Mouse (Mus musculus) gastrocnemius, postnatal 36 days (tissue): Measurements from ENCODE around the gene Cacna1h. TPM values are rescaled to one million over a fixed set of nuclear protein-coding genes. Genes with fewer than 3 reads are reported as not detected.

ENCODE experiments used
- DNase-seq, 2 experiments: peaks; one replicate each; pipeline ENCODE4 v3.0.0; 2022
- intact Hi-C: fragments of 180-260 bp; cut with DNase I; formaldehyde crosslinking; loops from one replicate; pipeline ENCODE4 v1.15.1; 2025
- long read RNA-seq, 2 experiments: library from polyadenylated mRNA; stranded (forward); transcript quantifications; one replicate each; pipeline ENCODE4 v2.0.0; 2021
- total RNA-seq, 2 experiments: library from RNA; stranded (reverse); gene quantifications; 2 replicates each; pipeline ENCODE4 v1.2.3; 2021

Gene Cacna1h
- 1 to 10 TPM in 1 of 2 experiments, under 1 TPM in 1; 0.94 to 1.2 TPM for total RNA-seq
- long read RNA-seq, experiment 1: 0 reads
- long read RNA-seq, experiment 2, partial matches to known transcripts: 1 of 1 reads
- long read RNA-seq, experiment 2, other reads (novel, unspliced or antisense): 0 of 1 reads

DNA sequence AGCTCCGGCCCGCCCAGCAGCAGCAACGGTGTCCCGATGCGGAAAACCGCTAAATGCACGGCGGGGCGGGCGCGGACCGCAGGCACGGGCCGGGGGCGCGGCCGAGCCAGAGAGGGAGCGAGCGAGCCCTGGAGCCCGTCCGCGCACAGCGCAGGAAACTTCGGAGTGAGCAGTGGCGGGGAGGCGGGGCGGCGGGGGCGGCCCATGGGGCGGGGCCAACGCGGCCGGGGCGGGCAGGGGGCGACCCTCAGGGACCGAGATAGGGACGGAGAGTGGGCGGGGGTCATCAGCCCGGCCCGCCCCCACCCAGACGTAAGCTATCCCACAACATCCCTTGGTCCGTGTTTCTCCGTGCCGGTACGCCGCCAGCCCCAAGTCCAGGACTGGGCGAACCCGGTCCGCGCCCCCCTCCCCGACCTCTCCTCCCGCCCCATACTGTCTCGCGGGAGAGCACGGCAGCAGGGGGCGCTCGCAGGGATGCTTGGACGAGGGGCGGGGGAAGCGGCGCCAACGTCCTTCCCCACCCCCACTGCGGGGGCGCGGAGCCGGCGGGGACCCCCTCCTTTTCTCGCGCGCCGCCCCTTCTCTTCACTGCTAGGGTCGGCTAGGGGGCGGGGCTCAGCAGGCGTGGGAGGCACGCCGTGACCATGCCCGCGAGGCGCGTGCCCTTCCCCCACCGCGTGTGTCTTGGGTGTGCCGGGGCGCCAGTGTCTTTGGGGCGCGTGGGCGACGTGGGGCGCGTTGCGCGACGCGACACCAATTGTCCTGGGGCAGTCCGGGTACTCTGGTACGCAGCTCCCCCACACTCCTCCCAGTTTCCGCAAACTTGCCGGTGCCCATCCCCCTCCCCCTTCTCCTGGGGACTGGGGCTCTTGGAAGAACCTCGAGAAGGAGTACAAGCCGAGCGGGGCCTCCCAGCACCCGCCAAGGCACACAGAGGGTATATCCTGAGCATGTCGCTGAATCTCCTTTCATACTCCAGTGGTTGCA lies at the start of gene Cacna1h:
Cacna1h (minus strand) TSS at position 167 of the 990 bp plus-strand sequence.
- intact Hi-C loops: no loop called here
- peak in 1 of 2 experiments; percentile 19 for DNase-seq

DNA sequence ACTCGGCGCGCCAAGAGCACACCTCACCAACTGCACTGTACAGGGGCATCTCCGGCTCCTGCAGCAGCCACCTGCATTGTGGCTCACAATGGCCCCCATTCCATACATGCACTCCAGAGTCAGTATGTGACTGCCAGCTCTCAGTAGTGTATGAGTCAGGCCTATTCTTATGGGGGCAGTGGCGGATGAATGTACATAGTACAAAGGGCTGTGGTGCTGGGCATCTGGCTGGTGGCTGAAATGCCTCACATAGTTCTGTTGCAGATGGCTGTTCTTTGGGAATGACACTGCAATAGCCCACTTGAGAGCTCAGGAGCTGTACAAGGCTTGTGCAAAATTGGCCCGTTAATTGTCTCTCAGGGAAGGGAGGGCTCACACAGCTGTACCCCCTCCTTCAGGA lies 48.5 kb upstream of the Cacna1h start:
- DNase-seq: no peak
- intact Hi-C loops: no loop called here

DNA sequence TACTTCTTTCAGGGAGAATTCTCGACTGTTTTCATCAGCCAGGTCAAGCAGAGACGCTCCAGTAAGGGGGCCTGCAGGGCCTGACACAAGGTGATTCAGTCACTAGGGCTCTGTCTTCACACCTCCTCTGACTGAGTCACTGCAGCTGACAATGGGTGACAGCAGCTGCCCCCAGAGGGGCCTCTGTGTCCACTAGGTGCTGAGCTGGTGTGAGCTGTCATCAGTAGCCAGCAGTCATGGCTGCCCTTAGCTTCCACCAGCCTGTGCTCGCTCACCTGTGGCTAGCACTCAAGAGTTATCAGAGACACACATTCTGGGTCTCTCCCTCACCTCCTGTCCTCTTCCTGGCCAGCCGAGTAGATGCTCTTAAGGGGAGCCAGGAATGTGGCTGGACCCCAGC lies 47.2 kb upstream of the Cacna1h start:
- intact Hi-C loops: no loop called here
- DNase-seq: no peak

DNA sequence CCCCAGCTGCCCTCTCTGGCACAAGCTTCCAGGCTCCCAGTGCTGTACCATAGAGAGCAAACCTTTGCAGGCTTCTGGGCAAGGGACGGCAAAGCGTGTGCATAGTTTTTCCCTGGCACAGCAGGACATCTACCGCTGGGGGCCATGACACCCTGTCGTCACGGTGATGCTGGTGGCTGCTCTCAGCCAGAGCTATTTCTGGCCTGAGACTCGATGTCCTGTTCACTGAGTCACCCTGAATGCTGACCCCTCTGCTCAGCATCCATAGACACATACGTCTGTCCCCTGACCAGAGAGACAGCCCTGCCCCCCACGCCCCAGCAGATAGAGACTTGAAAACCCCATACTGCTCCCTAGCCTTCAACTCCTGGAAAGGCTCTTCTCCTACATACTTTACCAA lies 46.6 kb upstream of the Cacna1h start:
- DNase-seq: no peak
- intact Hi-C loops: no loop called here

DNA sequence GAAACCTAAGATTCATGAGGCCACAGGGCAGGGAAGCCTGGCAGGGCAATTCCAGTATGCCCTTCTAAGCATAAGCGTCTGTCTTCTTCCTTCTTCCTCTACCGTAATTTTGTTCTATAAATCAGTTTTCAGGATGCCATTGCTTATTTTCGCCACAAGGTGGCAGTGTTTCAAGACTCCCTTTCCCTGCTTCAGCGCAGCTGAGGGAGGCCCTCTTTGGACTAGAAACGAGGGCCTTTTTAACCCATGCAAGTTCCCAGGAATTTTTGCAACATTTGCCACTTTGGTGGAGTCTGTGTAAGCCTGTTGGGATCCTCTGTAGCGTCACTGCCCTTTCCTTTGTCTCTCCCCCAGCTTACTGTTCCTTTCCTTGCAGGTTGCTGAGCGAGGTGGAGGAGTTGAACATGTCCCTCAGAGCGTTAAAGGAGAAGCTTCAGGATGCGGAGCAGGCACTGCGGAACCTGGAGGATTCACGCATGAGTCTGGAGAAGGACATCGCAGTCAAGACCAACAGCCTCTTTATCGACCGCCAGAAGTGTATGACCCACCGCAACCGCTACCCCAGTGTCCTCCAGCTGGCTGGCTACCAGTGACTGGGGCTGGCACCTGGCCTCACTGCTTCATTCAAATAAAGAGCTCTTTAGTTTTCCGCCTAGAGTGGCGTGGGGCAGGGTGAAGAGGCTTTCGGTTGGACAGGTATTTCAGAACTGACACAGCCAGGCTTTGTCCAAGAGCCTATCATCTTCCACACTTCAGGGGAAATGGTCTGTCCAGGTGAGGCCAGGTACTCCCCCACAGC lies 42.6 kb upstream of the Cacna1h start:
- intact Hi-C loops: loop anchor here (1.0 kb wide), 1 partner anchor 31 kb away; no protein-coding TSS in a partner anchor
- no peak for DNase-seq

DNA sequence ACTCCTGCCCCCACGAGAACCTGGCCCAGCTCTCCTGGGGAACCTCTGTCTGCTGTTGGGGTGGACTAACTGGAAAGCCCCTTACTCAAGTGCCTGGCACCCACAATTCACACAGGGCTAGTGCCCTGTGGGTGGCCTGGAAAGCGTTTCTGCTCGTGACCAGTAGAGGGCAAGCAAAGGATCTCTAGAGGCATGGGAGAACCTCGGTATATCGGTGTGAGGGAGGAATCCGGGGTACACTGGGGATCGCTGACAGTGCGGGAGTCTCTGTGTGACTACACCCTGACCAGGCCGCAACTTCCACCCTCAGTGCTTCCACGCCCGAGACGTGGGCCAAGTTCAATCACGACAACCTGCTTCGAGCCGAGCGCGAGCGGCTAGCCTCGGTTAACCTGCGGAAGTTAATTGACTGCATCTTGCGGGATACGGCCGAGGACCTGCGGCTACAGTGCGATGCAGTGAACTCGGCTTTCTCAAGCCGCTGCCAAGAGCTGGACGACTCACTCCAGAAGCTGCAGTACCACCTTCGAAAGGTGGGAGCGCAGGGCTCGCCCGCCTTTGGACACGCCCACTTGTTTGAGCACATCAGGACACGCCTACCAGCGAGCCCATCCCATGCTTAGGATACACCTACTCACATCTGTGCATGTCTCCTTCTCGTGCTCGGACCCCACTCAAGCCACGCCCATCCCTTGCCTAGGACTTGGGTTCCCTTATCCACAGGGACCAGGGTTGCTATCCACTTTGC lies 40.9 kb upstream of the Cacna1h start:
- intact Hi-C loops: no loop called here
- peak in 1 of 2 experiments; percentile 28 for DNase-seq

DNA sequence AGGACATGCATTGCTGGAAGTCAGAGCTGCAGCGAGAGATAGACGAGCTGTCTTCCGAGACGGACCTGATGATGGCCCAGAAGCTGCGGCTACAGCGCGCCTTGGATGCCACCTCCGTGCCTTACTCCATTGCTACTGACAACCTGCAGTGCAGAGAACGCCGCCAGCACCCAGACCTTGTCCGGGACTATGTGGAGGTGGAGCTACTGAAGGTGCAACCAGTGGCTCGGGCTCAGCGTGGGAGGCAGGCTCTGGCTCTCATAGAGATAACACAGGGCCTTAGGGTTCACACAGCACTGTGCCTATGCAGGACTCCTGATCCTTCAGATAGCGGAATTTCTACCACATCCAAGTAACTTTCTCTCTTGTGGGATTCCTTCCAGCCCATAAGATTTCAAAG lies 38.5 kb upstream of the Cacna1h start:
- DNase-seq: no peak
- intact Hi-C loops: no loop called here

DNA sequence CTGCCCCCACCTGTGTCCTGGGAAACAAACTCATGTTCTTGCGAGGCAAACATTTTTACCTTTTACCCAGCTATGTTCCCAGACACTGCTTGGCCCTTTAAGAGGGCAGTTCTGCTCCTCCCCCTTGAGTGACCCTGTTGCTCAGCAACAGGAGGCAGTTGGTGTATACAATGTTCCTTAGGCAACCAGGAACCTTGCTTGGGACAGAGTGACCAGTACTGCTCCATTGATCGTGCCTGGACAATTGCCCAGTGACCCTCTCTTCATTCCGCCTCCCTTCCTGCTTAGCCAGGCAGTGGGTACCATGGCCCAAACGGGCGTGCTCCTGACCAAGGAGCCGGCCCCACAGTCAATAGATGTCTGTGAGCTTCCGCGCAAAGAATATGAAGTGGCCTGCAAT lies 37.8 kb upstream of the Cacna1h start:
- no peak for DNase-seq
- intact Hi-C loops: no loop called here

DNA sequence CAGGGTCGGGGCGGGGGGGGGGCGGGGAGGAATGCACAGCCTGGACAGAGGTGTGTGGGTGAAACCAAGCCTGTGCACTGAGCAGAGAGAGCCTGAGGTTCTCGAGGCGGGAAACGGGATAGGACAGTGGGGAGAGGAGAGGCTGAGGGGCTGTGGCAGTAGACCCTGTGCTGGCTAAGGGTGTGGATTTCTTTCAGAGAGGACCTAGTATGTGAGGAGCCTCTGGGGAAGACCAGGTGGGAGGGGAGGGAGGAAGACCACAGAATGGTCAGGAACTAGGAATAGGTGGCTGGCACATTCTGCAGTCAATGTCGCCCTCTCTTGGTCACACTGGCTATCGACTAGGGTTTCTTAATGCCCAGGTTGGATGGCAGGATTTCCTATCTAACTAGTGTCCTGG lies 36.2 kb upstream of the Cacna1h start:
- intact Hi-C loops: loop anchor here (1.0 kb wide), 1 partner anchor 72 kb away; no protein-coding TSS in a partner anchor

DNA sequence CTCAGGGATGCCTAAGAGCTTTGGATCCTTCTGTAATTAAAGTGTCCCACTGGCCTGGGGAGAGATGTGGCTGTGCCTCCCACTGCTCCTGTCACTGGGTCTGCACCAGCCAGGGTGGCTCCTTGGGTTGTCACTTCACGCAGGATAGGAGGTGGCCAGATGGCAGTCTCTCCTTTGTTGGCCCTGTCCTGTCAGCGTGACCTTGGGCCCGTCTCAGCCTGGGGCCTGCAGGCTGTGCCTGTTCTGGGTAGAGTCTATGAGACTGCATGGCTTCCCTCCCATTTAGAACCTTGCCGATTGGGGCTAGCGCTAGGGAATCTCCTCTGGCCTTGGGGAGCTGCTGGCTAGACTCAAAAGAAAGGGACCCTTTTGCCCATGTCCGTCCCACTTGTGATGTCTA lies 34.7 kb upstream of the Cacna1h start:
- intact Hi-C loops: no loop called here
- no peak for DNase-seq

More for the DNA sequence above, 36.2 kb upstream of the Cacna1h start:
- DNase-seq: peak; percentile 21 to 29

DNA sequence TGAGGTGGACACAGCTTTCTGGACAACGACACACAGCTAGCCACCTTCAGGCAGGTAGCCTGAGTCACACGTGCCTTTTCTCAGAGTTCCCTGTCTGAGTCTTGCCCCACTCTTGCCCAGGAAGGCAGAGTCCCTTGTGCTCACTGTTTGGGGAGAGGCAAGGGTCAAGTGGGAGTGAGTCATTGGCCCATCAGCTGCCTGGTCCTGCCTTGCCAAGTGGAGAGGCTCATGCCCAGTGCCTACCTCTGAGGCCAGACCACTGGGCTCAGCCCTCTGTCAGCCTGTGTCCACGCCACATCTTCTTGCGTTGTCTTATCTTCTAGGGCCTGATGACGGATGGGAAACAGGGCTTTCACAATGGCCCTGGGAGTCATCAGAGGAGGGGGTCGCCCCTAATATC lies 34.2 kb upstream of the Cacna1h start:
- no peak for DNase-seq
- intact Hi-C loops: loop anchor here (2.0 kb wide), 1 partner anchor 135 kb away; no protein-coding TSS in a partner anchor

DNA sequence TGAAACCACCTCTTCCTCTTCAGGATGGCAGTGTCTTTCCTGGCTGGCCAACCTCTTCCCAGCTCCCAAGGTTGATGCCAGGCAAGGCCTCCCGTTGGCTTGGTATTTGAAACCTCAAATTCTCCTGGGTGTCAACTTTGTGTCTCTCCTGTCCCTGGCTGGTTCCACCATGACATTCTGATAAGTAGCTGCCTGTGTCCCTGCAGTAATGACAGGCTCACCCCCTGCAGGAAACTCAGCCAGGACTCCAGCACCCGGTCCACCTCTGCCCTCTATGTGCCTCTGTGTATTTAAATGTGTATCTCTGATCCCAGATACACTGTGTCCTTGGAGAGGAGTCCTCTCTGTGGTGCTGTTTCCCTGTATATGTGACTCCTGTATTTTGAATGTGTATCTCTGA lies 32.7 kb upstream of the Cacna1h start:
- intact Hi-C loops: loop anchor here (2.0 kb wide), 1 partner anchor 133 kb away; no protein-coding TSS in a partner anchor
- no peak for DNase-seq

DNA sequence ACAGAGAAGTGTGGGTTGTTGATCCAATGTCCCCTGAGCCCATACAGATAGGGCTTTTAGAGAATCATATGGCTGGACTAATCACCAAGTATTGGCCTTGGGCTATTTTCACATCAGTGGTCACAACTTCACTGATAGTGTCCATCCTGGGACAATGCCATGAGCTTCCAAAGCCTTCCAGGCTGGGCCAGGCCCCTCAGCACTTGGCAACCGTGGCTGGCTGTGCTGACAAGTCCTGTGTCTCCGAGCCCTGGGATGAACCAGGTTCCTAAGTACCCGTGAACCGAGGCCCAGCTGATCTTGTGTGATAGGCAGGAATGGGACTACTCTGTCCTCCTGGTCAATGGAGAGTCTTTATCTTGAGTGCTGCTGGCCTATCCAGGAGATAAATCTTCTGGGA lies 30.5 kb upstream of the Cacna1h start:
- intact Hi-C loops: no loop called here

DNA sequence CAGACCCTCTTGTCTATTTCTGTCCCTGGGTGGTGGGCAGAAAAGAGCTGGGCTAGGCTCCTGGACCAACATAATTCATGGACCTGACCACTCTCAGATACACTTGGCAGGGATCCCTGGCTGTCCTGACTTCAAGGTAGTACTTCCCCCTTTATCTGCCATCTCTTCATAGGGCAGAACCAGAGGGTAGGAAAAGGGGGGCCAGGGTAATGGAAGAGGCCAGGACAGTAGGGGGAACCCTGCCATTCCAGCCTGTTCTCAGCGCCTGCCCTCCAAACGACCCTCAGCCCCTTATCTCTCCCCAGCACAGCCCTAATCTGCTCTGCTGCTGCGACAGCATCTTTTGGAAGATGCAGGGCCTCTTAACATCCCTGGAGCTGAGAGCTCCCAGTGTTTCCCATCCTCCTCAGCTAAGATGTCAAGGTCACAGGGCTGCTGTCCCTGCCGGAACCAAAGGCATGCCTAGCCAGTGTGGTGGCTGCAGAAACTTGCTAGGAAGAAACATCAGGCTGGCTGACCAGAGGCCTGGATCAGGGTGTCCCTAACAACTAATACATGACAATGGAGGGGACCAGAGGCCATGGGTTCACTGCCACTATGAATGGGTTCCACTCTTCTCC lies 29.9 kb upstream of the Cacna1h start:
- no peak for DNase-seq
- intact Hi-C loops: no loop called here

More for the DNA sequence above, 30.5 kb upstream of the Cacna1h start:
- DNase-seq: no peak

DNA sequence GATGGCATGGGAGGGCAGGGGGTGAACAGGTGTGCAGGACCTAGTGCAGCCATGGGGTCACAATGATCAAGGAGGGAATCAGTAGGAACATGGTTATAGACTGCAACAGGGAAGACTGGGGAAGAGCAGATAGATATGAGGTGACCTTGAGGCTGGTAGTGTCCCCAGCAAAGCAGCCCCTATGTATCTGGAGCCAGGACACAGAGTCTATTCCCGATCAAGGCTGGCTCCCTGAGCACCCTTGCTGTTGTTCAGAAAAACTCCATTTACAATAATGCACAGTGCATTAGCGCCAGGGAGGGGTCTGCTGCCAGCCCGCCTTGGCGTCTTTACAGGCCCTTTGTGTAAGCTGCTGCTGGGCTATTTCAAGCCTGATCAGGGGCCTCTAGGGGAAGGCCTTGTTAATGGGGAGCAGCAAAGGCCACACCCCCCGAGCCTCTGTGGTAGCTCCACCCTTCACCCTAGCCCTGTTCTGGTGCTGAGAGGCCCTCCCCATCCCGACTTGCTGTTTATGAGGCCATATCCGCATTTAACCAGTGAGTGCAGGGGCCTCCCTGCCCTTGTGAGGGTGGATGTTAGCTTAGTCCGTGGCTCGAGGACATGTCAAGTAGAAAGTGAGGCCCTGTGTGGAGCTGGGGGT lies 28.8 kb upstream of the Cacna1h start:
- DNase-seq: no peak
- intact Hi-C loops: no loop called here

DNA sequence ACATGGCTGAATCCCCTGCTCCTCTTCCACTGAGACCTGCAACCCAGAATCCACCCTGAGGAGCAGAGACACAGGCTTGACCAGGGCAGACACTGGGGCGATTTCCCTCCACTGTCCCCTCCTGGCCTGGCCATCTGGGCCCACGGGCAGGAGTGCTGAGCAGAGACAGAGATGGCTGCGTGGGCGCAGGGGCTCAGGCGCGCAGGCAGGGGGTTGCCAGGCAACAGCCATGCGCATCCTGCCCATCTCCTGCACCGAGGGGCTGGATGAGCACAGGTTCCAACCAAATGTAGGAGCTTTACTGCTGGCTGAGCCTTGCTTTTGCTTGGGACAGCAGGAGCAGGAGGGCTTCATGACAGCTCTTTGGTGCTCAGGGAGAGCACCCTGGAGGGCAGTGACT lies 23.0 kb upstream of the Cacna1h start:
- intact Hi-C loops: no loop called here
- no peak for DNase-seq

DNA sequence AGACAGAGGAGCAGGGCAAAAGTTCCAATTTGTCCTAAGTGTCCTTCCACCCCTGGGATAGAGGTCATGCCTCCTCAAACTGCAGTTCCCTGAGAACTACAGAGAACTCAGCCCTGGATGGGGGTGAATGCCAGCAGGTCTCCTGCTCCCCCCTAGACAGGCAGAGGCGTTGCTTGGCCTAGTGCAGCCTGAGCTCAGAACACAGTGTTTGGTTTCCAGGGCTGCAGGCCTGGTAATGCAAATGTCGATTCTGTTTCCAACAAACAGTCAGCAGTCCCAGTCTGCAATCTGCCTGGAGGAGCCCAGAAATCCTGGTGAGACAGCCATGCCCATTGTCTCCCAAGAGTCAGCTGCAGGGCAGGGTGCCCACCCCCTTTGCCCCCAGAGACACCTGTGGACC lies 20.7 kb upstream of the Cacna1h start, which contains the start of gene Tekt4:
Tekt4 (plus strand) TSS at position 344 of the 400 bp plus-strand sequence.
- DNase-seq: no peak
- intact Hi-C loops: no loop called here

DNA sequence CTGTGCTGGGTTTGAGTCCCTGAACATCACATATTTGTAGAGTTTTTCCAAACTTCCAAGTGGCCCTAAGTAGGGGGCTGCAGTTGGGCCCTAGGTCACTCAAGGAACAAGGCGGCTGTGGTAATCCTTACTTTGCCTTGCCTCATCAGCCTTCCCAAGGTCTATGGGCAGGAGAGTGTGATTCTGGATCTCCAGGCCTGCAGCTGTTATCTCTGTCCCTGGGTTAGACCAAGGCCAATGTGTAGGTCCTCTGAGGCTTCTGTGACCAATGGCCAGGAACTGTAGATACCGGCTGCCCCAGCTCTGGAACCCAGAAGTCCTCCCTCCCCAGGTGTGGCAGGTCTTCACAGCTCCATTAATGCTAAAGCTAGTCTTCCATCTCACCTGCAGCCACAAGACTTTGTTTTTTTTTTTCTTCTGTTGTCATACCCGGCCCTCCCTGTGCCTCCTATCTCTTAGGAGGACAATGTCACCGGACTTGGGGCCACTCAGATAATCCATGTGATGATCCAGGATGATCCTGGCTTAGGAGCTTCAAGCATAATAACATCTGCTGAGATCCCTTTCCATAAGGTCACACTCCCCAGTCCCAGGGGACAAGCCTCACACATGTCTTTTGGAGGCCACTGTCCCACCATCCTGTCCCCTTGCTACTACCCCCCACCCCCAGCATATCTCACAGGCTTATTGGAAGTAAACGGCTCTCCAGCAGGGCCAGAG lies 18.8 kb upstream of the Cacna1h start:
- DNase-seq: no peak
- intact Hi-C loops: no loop called here
